Mouse (Mus musculus): ENCODE results near the gene Acvr1b. TPM values are rescaled to one million over a fixed set of nuclear protein-coding genes. Genes with fewer than 3 reads are reported as not detected.

Acvr1b gene
- polyA plus RNA-seq, 1 experiment from 2014 or later = 1.6 TPM

DNA sequence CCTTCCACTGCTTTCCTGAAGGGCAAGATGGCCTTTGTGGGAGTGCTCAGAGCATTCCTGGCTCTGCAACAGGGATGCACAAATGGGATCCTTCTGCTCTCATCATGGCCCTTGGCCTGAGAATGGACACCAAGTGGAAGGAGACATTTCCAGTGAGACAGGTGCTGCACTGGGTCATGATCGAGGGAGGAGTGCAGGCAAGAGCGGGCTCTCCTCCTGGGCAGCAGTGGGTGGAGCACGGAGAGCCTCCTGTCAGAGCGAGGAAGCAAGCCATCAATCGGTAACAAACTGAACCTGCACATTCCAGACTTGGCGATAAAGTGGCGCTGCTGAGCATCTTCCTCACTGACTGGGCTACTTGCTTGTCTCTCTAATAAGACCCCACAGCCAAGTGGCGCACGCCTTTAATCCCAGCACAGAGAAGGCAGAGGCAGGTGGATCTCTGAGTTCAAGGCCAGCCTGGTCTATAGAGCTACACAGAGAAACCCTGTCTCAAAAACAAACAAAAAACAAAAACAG lies 27.0 kb downstream of the Acvr1b start:
- H3K4me2 ChIP-seq = no peak overlapping the region
- H3K36me3 ChIP-seq (replicated peaks) = peaks cover 54% of the 10 kb centered on the region
- H3K4me1 ChIP-seq (replicated peaks) = peaks cover 11% of the 10 kb centered on the region; the same call in 1 of the 2 replicates
- no peak overlapping the region for H3K27ac ChIP-seq (replicated peaks)
- WGBS (ENCODE audit: insufficient replicate concordance) = 87% methylated on average over 9 of the region's 9 CpGs
- H3K4me3 ChIP-seq (replicated peaks) = no peak overlapping the region
- no peaks in the 10 kb centered on the region for H3K9me3 ChIP-seq (replicated peaks)
- H3K27me3 ChIP-seq = no peaks in the 10 kb centered on the region
- no peak for ATAC-seq (ENCODE audit: insufficient read depth)
- no peak overlapping the region for H3K9ac ChIP-seq

DNA sequence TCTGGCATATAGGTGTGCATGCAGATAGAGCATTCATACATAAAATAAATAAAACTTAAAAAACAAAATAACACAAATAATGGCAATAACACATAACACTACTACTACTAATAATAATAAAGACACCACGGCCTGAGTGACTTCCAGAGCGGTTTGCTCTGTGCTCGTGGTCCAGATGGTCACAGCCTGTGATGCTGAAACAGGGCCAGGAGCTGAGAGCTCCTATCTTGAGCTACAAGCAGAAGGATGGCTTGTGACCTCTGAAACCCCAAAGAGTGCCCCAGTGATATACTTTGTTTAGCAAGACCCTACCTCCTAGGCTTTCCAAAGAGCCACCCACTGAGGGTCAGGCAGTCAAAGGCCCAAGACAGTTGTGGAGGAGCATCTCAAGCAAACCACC lies 27.5 kb downstream of the Acvr1b start:
- Histone ChIP-seq H3K27me3 (no peaks in the 10 kb centered on the region), H3K4me1 (replicated peaks) (0 out of 2 replicates have a peak, but pooled peaks cover 6% of the 10 kb centered on the region), H3K4me2 (no peak overlapping the region), H3K4me3 (replicated peaks) (no peak overlapping the region), H3K9me3 (replicated peaks) (no peaks in the 10 kb centered on the region), H3K27ac (replicated peaks) (no peak overlapping the region), H3K9ac (no peak overlapping the region), H3K36me3 (replicated peaks) (peaks cover 49% of the 10 kb centered on the region)
- WGBS (ENCODE audit: insufficient replicate concordance) = 72% methylated on average over 3 of the region's 3 CpGs
- no peak for ATAC-seq (ENCODE audit: insufficient read depth)

DNA sequence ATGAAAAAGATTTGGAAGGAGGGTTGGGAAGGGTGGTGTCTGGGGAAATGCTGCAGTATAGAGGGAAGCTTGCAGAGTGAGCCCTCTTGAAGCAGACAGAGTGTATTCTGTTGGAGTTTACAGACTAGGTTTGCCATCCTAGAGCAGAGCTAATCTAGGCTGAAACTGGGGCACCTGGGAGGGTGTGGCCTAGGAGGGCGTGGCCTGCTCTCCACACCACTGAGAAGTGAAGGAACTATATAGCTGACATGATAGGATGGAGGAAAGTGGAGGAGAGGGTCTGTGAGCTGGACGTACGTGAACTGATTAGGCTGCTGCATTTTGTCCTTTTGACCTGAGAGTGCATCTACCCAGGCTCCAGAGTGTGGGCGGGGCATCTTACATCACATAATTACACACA lies 29.8 kb downstream of the Acvr1b start:
- Histone ChIP-seq H3K27ac (replicated peaks) (no peak overlapping the region), H3K9ac (no peak overlapping the region), H3K9me3 (replicated peaks) (no peaks in the 10 kb centered on the region), H3K4me2 (no peak overlapping the region), H3K27me3 (no peaks in the 10 kb centered on the region), H3K4me3 (replicated peaks) (no peak overlapping the region), H3K4me1 (replicated peaks) (0 out of 2 replicates have a peak, but pooled peaks cover 3% of the 10 kb centered on the region), H3K36me3 (replicated peaks) (peaks cover 57% of the 10 kb centered on the region)
- WGBS (ENCODE audit: insufficient replicate concordance) = 59% methylated on average over 4 of the region's 4 CpGs
- ATAC-seq (ENCODE audit: insufficient read depth) = no peak

DNA sequence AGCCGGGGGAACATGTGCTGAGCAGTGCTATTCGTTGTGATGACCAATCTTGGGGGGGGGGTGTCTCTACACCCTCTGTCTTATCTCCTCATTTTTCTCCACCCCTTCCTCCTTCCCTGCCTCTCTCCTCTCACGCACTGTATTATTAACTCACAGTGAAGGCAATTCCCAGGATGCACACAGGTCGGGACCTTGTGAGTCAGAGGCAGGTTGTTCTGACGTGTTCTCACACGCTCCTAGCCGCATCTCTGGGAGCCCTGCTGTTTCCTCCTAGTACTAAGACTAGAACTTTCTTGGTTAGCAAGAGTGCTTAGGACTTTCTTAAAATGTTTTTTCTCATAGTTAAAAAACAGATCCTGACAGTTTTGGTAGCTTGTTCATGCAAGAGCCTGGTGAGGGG lies 30.9 kb downstream of the Acvr1b start:
- H3K9ac ChIP-seq = no peak overlapping the region
- peaks cover 56% of the 10 kb centered on the region for H3K36me3 ChIP-seq (replicated peaks)
- 0 out of 2 replicates have a peak, but pooled peaks cover 3% of the 10 kb centered on the region for H3K4me1 ChIP-seq (replicated peaks)
- ATAC-seq (ENCODE audit: insufficient read depth) = no peak
- no peak overlapping the region for H3K4me2 ChIP-seq
- 74% methylated on average over 7 of the region's 7 CpGs for WGBS (ENCODE audit: insufficient replicate concordance)
- no peak overlapping the region for H3K27ac ChIP-seq (replicated peaks)
- H3K9me3 ChIP-seq (replicated peaks) = no peaks in the 10 kb centered on the region
- H3K27me3 ChIP-seq = no peaks in the 10 kb centered on the region
- H3K4me3 ChIP-seq (replicated peaks) = no peak overlapping the region

DNA sequence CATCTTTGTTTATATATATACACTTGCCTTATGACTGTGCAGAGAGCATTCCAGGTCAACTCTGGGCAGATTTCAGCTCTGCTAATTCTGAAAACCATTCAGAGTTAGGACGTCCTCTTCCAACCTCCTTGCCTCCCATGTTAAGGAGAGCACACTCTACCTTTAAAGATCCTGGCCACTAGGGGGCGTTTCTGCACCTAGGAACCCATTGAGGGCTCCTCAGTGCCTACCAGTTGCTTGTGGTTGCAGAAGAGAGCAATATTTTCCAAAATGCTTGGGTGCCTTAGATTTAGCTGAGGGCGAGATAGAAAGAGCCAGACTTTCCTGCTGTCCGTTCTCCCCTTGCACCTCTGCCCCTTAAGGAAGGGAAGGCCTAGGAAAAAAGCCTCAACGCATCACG lies 36.4 kb downstream of the Acvr1b start:
- Histone ChIP-seq H3K9me3 (replicated peaks) (no peaks in the 10 kb centered on the region), H3K9ac (no peak overlapping the region), H3K4me3 (replicated peaks) (no peak overlapping the region), H3K4me2 (no peak overlapping the region), H3K27ac (replicated peaks) (no peak overlapping the region), H3K36me3 (replicated peaks) (peaks cover 14% of the 10 kb centered on the region), H3K4me1 (replicated peaks) (no peaks in the 10 kb centered on the region), H3K27me3 (no peaks in the 10 kb centered on the region)
- 48% methylated on average over 6 of the region's 6 CpGs for WGBS (ENCODE audit: insufficient replicate concordance)
- no peak for ATAC-seq (ENCODE audit: insufficient read depth)

DNA sequence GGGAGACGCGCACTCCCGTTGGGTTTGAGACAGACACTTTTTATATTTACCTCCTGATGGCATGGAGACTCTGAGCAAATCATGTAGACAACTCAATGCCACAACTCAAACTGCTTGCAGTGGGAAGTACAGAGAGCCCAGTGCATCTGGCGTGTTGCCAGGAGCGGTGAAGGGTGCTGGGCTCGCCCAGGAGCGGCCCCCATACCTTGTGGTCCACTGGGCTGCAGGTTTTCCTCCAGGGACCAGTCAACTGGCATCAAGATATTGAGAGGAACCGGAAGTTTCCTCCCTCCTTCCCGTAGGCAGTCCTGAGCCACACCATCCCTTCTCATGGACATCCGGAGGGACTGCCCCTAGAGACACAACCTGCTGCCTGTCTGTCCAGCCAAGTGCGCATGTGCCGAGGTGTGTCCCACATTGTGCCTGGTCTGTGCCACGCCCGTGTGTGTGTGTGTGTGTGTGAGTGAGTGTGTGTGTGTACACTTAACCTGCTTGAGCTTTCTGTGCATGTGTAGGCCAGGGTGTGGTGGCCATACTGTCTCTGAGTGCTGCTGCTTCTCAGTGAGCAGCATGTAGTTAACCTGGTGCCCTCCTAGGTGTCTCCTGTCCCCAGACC lies 37.2 kb downstream of the Acvr1b start:
- H3K9ac ChIP-seq = no peak overlapping the region
- 77% methylated on average over 14 of the region's 14 CpGs for WGBS (ENCODE audit: insufficient replicate concordance)
- no peaks in the 10 kb centered on the region for H3K27me3 ChIP-seq
- H3K4me1 ChIP-seq (replicated peaks) = no peaks in the 10 kb centered on the region
- no peak overlapping the region for H3K4me2 ChIP-seq
- no peak overlapping the region for H3K4me3 ChIP-seq (replicated peaks)
- no peaks in the 10 kb centered on the region for H3K9me3 ChIP-seq (replicated peaks)
- H3K36me3 ChIP-seq (replicated peaks) = peaks cover 14% of the 10 kb centered on the region
- ATAC-seq (ENCODE audit: insufficient read depth) = no peak
- H3K27ac ChIP-seq (replicated peaks) = no peak overlapping the region

DNA sequence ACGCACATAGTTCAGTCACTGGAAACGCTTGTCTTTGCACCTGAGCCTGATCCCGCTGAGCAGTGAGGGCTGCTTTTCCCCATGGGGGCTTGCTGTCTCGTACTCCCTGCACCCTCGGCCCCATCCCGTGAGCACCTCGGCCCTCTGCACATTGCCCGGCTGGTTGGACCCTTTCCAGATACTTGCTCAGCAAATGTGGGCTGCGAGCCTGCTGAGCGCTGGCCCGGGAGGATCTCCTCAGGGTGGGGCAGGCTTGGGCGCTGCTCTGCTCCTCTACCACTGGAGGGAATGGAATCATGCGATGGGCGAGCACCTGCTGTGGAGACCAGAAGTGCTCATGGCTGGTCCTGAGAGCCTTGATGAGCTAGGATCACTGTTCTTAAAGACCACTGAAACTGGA lies 38.6 kb downstream of the Acvr1b start:
- no peak overlapping the region for H3K27ac ChIP-seq (replicated peaks)
- H3K27me3 ChIP-seq = no peaks in the 10 kb centered on the region
- H3K9ac ChIP-seq = no peak overlapping the region
- no peak overlapping the region for H3K4me2 ChIP-seq
- 72% methylated on average over 14 of the region's 14 CpGs for WGBS (ENCODE audit: insufficient replicate concordance)
- H3K9me3 ChIP-seq (replicated peaks) = no peaks in the 10 kb centered on the region
- ATAC-seq (ENCODE audit: insufficient read depth) = no peak
- no peaks in the 10 kb centered on the region for H3K4me1 ChIP-seq (replicated peaks)
- no peak overlapping the region for H3K4me3 ChIP-seq (replicated peaks)
- H3K36me3 ChIP-seq (replicated peaks) = peaks cover 11% of the 10 kb centered on the region; the same call in 1 of the 2 replicates

DNA sequence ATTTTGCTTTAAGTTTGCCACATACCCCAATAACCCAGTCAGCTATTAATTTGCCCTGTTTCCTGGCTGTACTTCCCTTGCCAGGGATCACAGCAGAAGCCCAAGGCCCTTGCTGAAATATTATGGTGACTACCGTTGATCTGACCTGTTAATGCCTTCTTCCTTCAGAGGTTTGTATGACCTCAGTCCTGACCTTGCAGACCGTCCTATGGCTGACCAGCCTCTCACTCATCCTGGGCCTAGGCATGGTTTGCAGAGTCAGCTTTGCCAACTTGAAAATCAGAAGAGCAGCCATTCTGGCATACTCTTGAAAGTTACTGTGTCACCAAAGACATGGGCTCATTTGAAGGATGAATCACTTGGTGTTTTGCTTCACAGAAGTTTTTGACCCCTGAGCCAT lies 41.3 kb downstream of the Acvr1b start:
- H3K36me3 ChIP-seq (replicated peaks) = no peaks in the 10 kb centered on the region
- 56% methylated on average over 2 of the region's 2 CpGs for WGBS (ENCODE audit: insufficient replicate concordance)
- ATAC-seq (ENCODE audit: insufficient read depth) = no peak

DNA sequence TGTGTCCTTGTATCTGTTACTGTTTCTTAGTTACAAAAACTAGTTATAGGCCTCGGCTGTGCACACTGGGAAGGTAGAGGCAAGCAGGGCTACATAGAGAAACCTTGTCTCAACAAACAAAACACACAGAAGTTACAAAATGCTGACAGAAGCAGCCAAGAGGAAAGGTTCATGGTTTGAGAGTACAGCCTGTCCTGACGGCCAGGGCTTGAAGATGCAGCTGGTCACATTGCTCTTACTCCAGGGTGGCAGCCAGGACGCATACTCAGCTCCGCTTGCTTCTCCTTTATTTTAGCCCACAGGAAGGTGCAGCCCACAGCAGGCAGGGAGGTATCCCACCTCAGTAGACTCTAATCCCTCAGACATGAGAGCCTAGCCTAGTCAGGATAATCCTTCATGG lies 42.2 kb downstream of the Acvr1b start:
- Histone ChIP-seq H3K4me1 (replicated peaks) (no peaks in the 10 kb centered on the region), H3K36me3 (replicated peaks) (no peaks in the 10 kb centered on the region), H3K4me3 (replicated peaks) (no peak overlapping the region), H3K27ac (replicated peaks) (no peak overlapping the region), H3K4me2 (no peak overlapping the region), H3K9ac (no peak overlapping the region), H3K27me3 (no peaks in the 10 kb centered on the region), H3K9me3 (replicated peaks) (no peaks in the 10 kb centered on the region)
- 70% methylated on average over 4 of the region's 4 CpGs for WGBS (ENCODE audit: insufficient replicate concordance)
- ATAC-seq (ENCODE audit: insufficient read depth) = no peak

More for the DNA sequence above, 41.3 kb downstream of the Acvr1b start:
- Histone ChIP-seq H3K4me3 (replicated peaks) (no peak overlapping the region), H3K27ac (replicated peaks) (no peak overlapping the region), H3K9me3 (replicated peaks) (no peaks in the 10 kb centered on the region), H3K27me3 (no peaks in the 10 kb centered on the region), H3K9ac (no peak overlapping the region), H3K4me1 (replicated peaks) (no peaks in the 10 kb centered on the region), H3K4me2 (no peak overlapping the region)

DNA sequence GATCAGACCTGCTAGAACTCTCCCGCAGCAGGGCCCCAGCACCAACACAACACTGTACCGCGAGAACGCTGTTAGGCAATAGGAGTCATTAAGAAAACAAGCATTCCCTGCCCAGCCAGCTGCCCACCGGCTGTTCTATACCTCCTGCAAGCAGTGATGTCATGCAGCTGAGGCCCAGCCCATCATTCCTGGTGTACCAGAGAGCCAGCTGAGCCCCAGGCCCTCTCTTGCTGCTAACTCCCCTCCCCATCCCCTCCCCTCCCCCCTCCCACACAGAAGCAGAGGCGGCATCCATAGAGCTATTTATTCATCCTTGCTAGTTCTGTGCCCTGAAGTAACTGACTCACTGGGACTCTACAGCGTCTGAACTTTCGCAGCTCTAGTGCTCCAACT lies 47.0 kb downstream of the Acvr1b start:
- Histone ChIP-seq H3K9ac (no peak overlapping the region), H3K4me3 (replicated peaks) (no peak overlapping the region), H3K27me3 (peaks cover 48% of the 10 kb centered on the region), H3K9me3 (replicated peaks) (no peaks in the 10 kb centered on the region), H3K36me3 (replicated peaks) (no peaks in the 10 kb centered on the region), H3K4me1 (replicated peaks) (peaks cover 14% of the 10 kb centered on the region), H3K4me2 (no peak overlapping the region), H3K27ac (replicated peaks) (no peak overlapping the region)
- 29% methylated on average over 8 of the region's 8 CpGs for WGBS (ENCODE audit: insufficient replicate concordance)
- ATAC-seq (ENCODE audit: insufficient read depth) = no peak

DNA sequence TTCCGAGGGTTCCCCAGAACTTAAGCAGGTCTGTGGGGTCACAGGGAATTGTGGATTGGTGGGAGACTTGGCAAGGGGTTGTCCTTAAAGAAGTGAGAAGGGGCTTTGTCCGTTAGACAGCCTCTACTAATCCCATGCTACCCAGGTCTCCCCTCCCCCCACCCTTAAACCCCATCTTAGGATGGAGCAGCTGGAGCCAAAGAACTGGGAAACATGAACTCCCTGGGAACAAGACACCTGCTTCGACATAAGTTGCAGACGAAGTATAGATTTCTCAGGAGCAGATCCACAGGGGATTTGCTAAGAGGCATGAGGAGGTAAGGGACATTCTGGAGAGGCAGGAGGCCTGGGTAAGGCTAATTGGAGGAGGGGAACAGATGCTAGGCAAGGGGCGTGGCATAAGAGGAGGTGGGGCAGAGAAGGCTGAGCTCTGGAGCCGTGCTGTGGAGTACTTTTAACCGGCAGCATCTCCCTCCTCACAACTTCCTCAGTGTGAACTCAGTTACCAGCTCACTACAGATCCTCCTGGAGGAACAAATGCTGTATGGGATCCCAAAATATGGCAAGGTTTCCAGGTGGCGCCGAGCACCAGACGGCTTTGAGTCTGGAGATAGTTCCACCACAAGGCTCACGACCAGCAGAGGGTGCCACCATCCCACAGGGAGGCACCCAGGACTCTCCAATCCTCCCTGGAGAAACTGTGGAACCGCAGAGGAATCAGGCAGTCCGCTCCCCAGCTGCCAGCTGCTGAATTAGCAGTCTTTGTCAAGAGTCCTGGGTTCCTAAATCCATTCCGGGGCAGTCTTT lies 47.6 kb downstream of the Acvr1b start:
- 6% methylated on average over 14 of the region's 14 CpGs for WGBS (ENCODE audit: insufficient replicate concordance)
- no peak overlapping the region; the same call in 1 of the 2 replicates for H3K9ac ChIP-seq
- H3K27me3 ChIP-seq = peaks cover 54% of the 10 kb centered on the region
- no peaks in the 10 kb centered on the region for H3K36me3 ChIP-seq (replicated peaks)
- H3K4me3 ChIP-seq (replicated peaks) = peak overlapping the region; percentile 27
- no peak for ATAC-seq (ENCODE audit: insufficient read depth)
- no peaks in the 10 kb centered on the region for H3K9me3 ChIP-seq (replicated peaks)
- H3K27ac ChIP-seq (replicated peaks) = no peak overlapping the region
- H3K4me2 ChIP-seq = peak overlapping the region; percentile 53
- peaks cover 14% of the 10 kb centered on the region for H3K4me1 ChIP-seq (replicated peaks)
